Mouse (Mus musculus): Measurements from ENCODE around the gene Zfp975. TPM values are rescaled to one million over a fixed set of nuclear protein-coding genes. Genes with fewer than 3 reads are reported as not detected.
"Not testable (repeated sequence)": the region's sequence is repeated elsewhere in the genome, so short reads cannot be mapped to it uniquely, and the experiment has no call there.

Gene Zfp975
- total and polyA plus RNA-seq, 3 experiments = 0.53 to 4.0 (median 3.5) TPM

GRCm38 (mm10) chr7:42660140-42660539 is 32.4 kb downstream of the Zfp975 start:
- H3K9ac ChIP-seq (ENCODE audit: low read depth, low read length); DNase-seq; H3K79me2 ChIP-seq (replicated peaks; ENCODE audit: control insufficient read depth, insufficient read depth, low read length); H3K27ac ChIP-seq; H3K4me1 ChIP-seq (ENCODE audit: control insufficient read depth, insufficient read depth, low read length); H3K36me3 ChIP-seq (ENCODE audit: control insufficient read depth, insufficient read depth, low read length); intact Hi-C loops (cut with DNase I); H3K4me3 ChIP-seq; H3K27me3 ChIP-seq (ENCODE audit: control insufficient read depth, insufficient read depth, low read length): not testable (repeated sequence)
- 70% methylated on average over 5 of the region's 5 CpGs for WGBS
- TF ChIP-seq CTCF (IDR thresholded peaks at IDR 0.05) = 0 out of 2 replicates have a peak, but pooled peaks have one; percentile 8

- H3K9ac ChIP-seq (ENCODE audit: low read depth, low read length); intact Hi-C loops (cut with DNase I); H3K27ac ChIP-seq; H3K4me3 ChIP-seq; H3K79me2 ChIP-seq (replicated peaks; ENCODE audit: control insufficient read depth, insufficient read depth, low read length); H3K4me1 ChIP-seq (ENCODE audit: control insufficient read depth, insufficient read depth, low read length); DNase-seq; H3K36me3 ChIP-seq (ENCODE audit: control insufficient read depth, insufficient read depth, low read length); H3K27me3 ChIP-seq (ENCODE audit: control insufficient read depth, insufficient read depth, low read length): not testable (repeated sequence)
- WGBS = 71% methylated on average over 2 of the region's 2 CpGs
Observed at GRCm38 (mm10) chr7:42655211-42655610, 37.3 kb downstream of the Zfp975 start.

- H3K4me3 ChIP-seq = peak overlapping the region; percentile 45
- H3K27me3 ChIP-seq (ENCODE audit: control insufficient read depth, insufficient read depth, low read length); H3K36me3 ChIP-seq (ENCODE audit: control insufficient read depth, insufficient read depth, low read length); H3K9ac ChIP-seq (ENCODE audit: low read depth, low read length); H3K27ac ChIP-seq; H3K4me1 ChIP-seq (ENCODE audit: control insufficient read depth, insufficient read depth, low read length); H3K79me2 ChIP-seq (replicated peaks; ENCODE audit: control insufficient read depth, insufficient read depth, low read length): not testable (repeated sequence)
- peak; percentile 2 to 20 for DNase-seq
- intact Hi-C loops (cut with DNase I) = loop anchor here (10.0 kb wide), 1 partner anchor 52 kb away; the partner anchor contains the start of gene Zfp975
- WGBS = 29% methylated on average over 3 of the region's 3 CpGs
Observed at GRCm38 (mm10) chr7:42643120-42643620, 49.4 kb downstream of the Zfp975 start.

GRCm38 (mm10) chr7:42642152-42643115 is 50.1 kb downstream of the Zfp975 start, which contains the start of gene Zfp976:
Gene Zfp976, minus strand, starts transcription at chr7:42642588.
- intact Hi-C loops (cut with DNase I) = loop anchor here (10.0 kb wide), 1 partner anchor 52 kb away; the partner anchor contains the start of gene Zfp975
- H3K4me3 ChIP-seq = peak within 1 kb of the TSS; percentile 45
- 3% methylated on average over 25 of the region's 25 CpGs for WGBS

GRCm38 (mm10) chr7:42631031-42631430 is 61.5 kb downstream of the Zfp975 start:
- H3K27me3 ChIP-seq (ENCODE audit: control insufficient read depth, insufficient read depth, low read length); DNase-seq; intact Hi-C loops (cut with DNase I); H3K79me2 ChIP-seq (replicated peaks; ENCODE audit: control insufficient read depth, insufficient read depth, low read length); H3K36me3 ChIP-seq (ENCODE audit: control insufficient read depth, insufficient read depth, low read length); H3K4me1 ChIP-seq (ENCODE audit: control insufficient read depth, insufficient read depth, low read length); H3K9ac ChIP-seq (ENCODE audit: low read depth, low read length); H3K4me3 ChIP-seq; H3K27ac ChIP-seq: not testable (repeated sequence)

More at GRCm38 (mm10) chr7:42642152-42643115, 50.1 kb downstream of the Zfp975 start, which contains the start of gene Zfp976:
- H3K36me3 ChIP-seq (ENCODE audit: control insufficient read depth, insufficient read depth, low read length); H3K79me2 ChIP-seq (replicated peaks; ENCODE audit: control insufficient read depth, insufficient read depth, low read length); H3K27ac ChIP-seq; H3K27me3 ChIP-seq (ENCODE audit: control insufficient read depth, insufficient read depth, low read length); H3K4me1 ChIP-seq (ENCODE audit: control insufficient read depth, insufficient read depth, low read length): not testable (repeated sequence)
- H3K9ac ChIP-seq (ENCODE audit: low read depth, low read length) = peak within 1 kb of the TSS; percentile 63
- peak; percentile 79 to 83 for DNase-seq

Other genes starting within 250 kb of the Zfp975 start
- not detected for gene 4933421I07Rik, start 244.6 kb downstream of the Zfp975 start, total RNA-seq (2021)
- not detected in 2 replicates for gene 4933421I07Rik, start 244.6 kb downstream of the Zfp975 start, polyA plus RNA-seq (2012; rRNA removed)
- gene Zfp141, start 187.0 kb downstream of the Zfp975 start, total RNA-seq (2021) = 1 to 10 TPM; 4.1 to 4.2 TPM
- 1.7 and 3.1 TPM in 2 replicates for gene Zfp141, start 187.0 kb downstream of the Zfp975 start, polyA plus RNA-seq (2012; rRNA removed)
- gene Gm21028, start 114.2 kb downstream of the Zfp975 start, total RNA-seq (2021) = not detected
- gene Gm21028, start 114.2 kb downstream of the Zfp975 start, polyA plus RNA-seq (2012; rRNA removed) = not detected in 2 replicates
- gene Zfp977, start 100.2 kb downstream of the Zfp975 start, total RNA-seq (2021) = under 1 TPM; 0.50 to 0.73 TPM
- gene Zfp977, start 100.2 kb downstream of the Zfp975 start, polyA plus RNA-seq (2012; rRNA removed) = 0.12 and 0.18 TPM in 2 replicates
- gene Zfp976, start 50.2 kb downstream of the Zfp975 start, total RNA-seq (2021) = 1 to 10 TPM; 2.0 to 2.4 TPM
- gene Zfp976, start 50.2 kb downstream of the Zfp975 start, polyA plus RNA-seq (2012; rRNA removed) = 0.31 and 0.61 TPM in 2 replicates
- not detected for gene Gm17067, start 34.3 kb upstream of the Zfp975 start, total RNA-seq (2021)
- gene Gm17067, start 34.3 kb upstream of the Zfp975 start, polyA plus RNA-seq (2012; rRNA removed) = not detected in 2 replicates
- not detected for gene Vmn2r62, start 100.8 kb upstream of the Zfp975 start, total RNA-seq (2021)
- not detected in 2 replicates for gene Vmn2r62, start 100.8 kb upstream of the Zfp975 start, polyA plus RNA-seq (2012; rRNA removed)
- gene Gm2381, start 174.5 kb upstream of the Zfp975 start, total RNA-seq (2021) = under 1 TPM; 0.08 to 0.11 TPM
- gene Gm2381, start 174.5 kb upstream of the Zfp975 start, polyA plus RNA-seq (2012; rRNA removed) = not detected in 2 replicates
- not detected for gene Vmn2r63, start 241.1 kb upstream of the Zfp975 start, total RNA-seq (2021)
- gene Vmn2r63, start 241.1 kb upstream of the Zfp975 start, polyA plus RNA-seq (2012; rRNA removed) = not detected in 2 replicates

Measured in heart, adult 2 months (tissue).